Mouse (Mus musculus): ENCODE data around the gene Apobr. TPM values are rescaled to one million over a fixed set of nuclear protein-coding genes. Genes with fewer than 3 reads are reported as not detected.

The Apobr gene
- total and polyA plus RNA-seq, 3 experiments: 0.23 to 5.4 TPM; not detected in 1

DNA sequence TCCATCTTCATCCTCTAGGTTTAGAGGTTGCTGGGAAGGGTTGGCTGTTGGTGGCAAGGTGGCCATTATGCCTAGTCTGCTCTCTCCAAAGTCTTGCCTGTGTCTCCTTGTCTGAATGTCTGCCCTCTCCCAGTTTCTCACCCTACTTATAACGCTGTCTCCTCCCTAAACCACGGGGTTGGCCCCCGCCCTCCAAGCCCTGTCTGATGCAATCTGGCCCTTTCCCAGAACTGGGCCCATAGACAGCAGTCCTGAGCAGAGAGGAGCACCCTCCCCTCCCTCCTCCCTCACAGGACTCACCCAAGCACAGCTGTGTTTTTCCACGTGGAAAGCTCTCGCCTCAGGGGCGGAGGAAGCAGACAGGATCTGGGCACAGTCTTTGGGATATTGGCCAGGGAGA is 40.6 kb downstream of the Apobr start (continued):
- TF ChIP-seq BHLHE40 (IDR thresholded peaks at IDR 0.05; ENCODE audit: borderline replicate concordance, low read depth, low read length) (no peak), ZC3H11A (IDR thresholded peaks at IDR 0.05; ENCODE audit: low read depth, low read length) (no peak)

DNA sequence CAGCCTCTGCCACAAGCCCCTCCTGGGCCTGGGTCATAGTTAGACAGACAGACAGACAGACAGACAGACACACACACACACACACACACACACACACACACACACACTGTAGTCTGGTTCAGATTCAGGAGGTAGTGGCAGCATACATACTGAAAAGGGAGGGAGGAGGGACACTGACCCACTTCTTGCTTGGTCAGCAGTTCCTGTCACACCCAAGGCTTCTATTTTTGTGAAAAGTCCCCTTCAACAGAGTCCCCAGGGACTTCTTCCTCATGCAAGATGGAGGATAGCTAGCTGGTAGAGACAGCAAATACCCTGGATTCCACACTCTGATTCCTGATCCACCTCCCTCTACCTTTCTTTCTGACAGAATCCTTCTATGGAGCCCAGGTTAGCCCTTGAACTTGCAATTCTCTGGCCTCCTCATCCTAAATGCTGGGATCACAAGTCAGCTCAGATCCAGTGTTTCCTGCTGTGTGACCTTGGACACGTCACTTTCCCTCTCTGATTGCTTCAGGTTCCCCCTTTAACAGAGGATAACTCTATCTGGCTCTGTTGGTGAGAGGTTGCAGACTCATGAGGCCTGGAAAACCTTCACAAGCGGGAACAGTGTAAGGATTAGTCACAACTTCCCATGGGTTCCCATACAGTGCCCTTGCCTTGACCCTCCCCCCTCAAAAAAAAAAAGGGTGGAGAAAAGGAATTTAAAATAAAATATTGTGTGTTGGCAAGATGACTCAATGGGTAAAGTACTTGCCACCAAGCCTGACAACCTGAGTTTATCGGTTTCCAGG is 41.3 kb downstream of the Apobr start:
- Histone ChIP-seq H3K79me2 (ENCODE audit: control insufficient read depth, insufficient read depth, low read length, poor library complexity) (no peaks in the 10 kb centered on the region), H3K9ac (ENCODE audit: control insufficient read depth, low read depth, low read length, poor library complexity, severe bottlenecking) (peak overlapping the region; percentile 56), H3K36me3 (ENCODE audit: control insufficient read depth in 1 of 2, insufficient read depth in 2 of 2, low read length in 2 of 2) (peaks cover 0 to 40% of the 10 kb centered on the region in 2 experiments; a peak in 2 of 4 replicates), H3K9me3 (replicated peaks; ENCODE audit: insufficient read depth, low read length) (no peaks in the 10 kb centered on the region), H3K27ac (ENCODE audit: control insufficient read depth, low read depth, low read length) (peak overlapping the region; percentile 42), H3K4me3 (ENCODE audit: control insufficient read depth in 1 of 2, insufficient read depth in 1 of 2, low read depth in 2 of 2, low read length in 2 of 2) (peak overlapping the region in 1 of 2 experiments; percentile 27; a peak in 1 of 4 replicates), H3K27me3 (ENCODE audit: control insufficient read depth in 1 of 2, insufficient read depth in 2 of 2, low read length in 2 of 2) (no peaks in the 10 kb centered on the region), H3K4me1 (ENCODE audit: control insufficient read depth in 1 of 2, insufficient read depth in 2 of 2, low read length in 2 of 2) (peaks cover 23 to 52% of the 10 kb centered on the region in 2 experiments)
- TF ChIP-seq MAFK (IDR thresholded peaks at IDR 0.05; ENCODE audit: borderline replicate concordance, low read depth, low read length): peak; percentile 25; the same call in 1 of the 2 replicates
- no peak for TF ChIP-seq GABPA (IDR thresholded peaks at IDR 0.05; ENCODE audit: low read depth, low read length)
- no peak for DNase-seq (ENCODE audit: low read depth, low spot score)

DNA sequence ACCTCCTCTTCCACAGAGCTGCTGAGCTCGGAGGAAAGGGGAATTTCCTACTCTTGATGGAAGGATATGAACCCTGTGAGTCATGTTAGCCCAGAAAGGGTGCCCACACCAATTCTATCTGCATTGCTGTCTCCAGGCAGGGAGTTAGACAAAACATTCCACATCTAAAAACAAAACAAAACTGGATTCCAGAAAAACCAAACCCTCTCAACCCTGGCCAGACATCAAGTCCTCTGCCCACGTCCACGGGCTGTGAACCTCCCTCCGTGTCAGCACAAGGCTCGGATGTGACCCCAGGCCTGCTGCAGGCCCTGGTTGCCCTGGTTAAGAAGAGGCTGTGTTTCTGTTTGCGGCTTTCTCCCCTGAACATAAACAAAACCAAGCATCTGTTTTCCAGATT is 43.4 kb downstream of the Apobr start:
- H3K4me3 ChIP-seq (ENCODE audit: control insufficient read depth in 1 of 2, insufficient read depth in 1 of 2, low read depth in 2 of 2, low read length in 2 of 2): no peak overlapping the region
- no peak overlapping the region for H3K9ac ChIP-seq (ENCODE audit: control insufficient read depth, low read depth, low read length, poor library complexity, severe bottlenecking)
- H3K79me2 ChIP-seq (ENCODE audit: control insufficient read depth, insufficient read depth, low read length, poor library complexity): no peaks in the 10 kb centered on the region
- peaks cover 30 to 46% of the 10 kb centered on the region in 2 experiments for H3K4me1 ChIP-seq (ENCODE audit: control insufficient read depth in 1 of 2, insufficient read depth in 2 of 2, low read length in 2 of 2)
- H3K36me3 ChIP-seq (ENCODE audit: control insufficient read depth in 1 of 2, insufficient read depth in 2 of 2, low read length in 2 of 2): peaks cover 0 to 32% of the 10 kb centered on the region in 2 experiments; a peak in 2 of 4 replicates
- no peaks in the 10 kb centered on the region for H3K9me3 ChIP-seq (replicated peaks; ENCODE audit: insufficient read depth, low read length)
- H3K27me3 ChIP-seq (ENCODE audit: control insufficient read depth in 1 of 2, insufficient read depth in 2 of 2, low read length in 2 of 2): no peaks in the 10 kb centered on the region
- H3K27ac ChIP-seq (ENCODE audit: control insufficient read depth, low read depth, low read length): no peak overlapping the region
- TF ChIP-seq MXI1 (IDR thresholded peaks at IDR 0.05; ENCODE audit: low read depth, low read length): no peak
- no peak for TF ChIP-seq ZNF384 (IDR thresholded peaks at IDR 0.05; ENCODE audit: low read depth, low read length)
- TF ChIP-seq GATA1 (IDR thresholded peaks at IDR 0.05; ENCODE audit: low read depth, low read length): no peak
- TF ChIP-seq TBP (IDR thresholded peaks at IDR 0.05; ENCODE audit: low read depth, low read length): no peak
- TF ChIP-seq CHD2 (IDR thresholded peaks at IDR 0.05; ENCODE audit: low read length): no peak
- no peak for TF ChIP-seq ETS1 (IDR thresholded peaks at IDR 0.05; ENCODE audit: low read depth, low read length)
- TF ChIP-seq POLR2AphosphoS5 (IDR thresholded peaks at IDR 0.05; ENCODE audit: borderline replicate concordance, low read depth, low read length): no peak
- no peak for TF ChIP-seq BHLHE40 (IDR thresholded peaks at IDR 0.05; ENCODE audit: borderline replicate concordance, low read depth, low read length)
- no peak for TF ChIP-seq MAFK (IDR thresholded peaks at IDR 0.05; ENCODE audit: borderline replicate concordance, low read depth, low read length)
- TF ChIP-seq POLR2A (IDR thresholded peaks at IDR 0.05; ENCODE audit: control insufficient read depth in 1 of 2, insufficient read depth in 1 of 2, low read depth in 1 of 2, low read length in 2 of 2, poor library complexity in 1 of 2): no peak
- no peak for TF ChIP-seq RAD21 (IDR thresholded peaks at IDR 0.05; ENCODE audit: low read depth, low read length)
- TF ChIP-seq ZC3H11A (IDR thresholded peaks at IDR 0.05; ENCODE audit: low read depth, low read length): no peak
- no peak for TF ChIP-seq POLR2AphosphoS2 (IDR thresholded peaks at IDR 0.05; ENCODE audit: low read length)
- no peak for TF ChIP-seq SIN3A (IDR thresholded peaks at IDR 0.05; ENCODE audit: low read length)
- no peak for TF ChIP-seq USF1 (IDR thresholded peaks at IDR 0.05; ENCODE audit: low read depth, low read length)
- TF ChIP-seq MYC (IDR thresholded peaks at IDR 0.05; ENCODE audit: low read depth, low read length): no peak
- no peak for TF ChIP-seq KAT2A (conservative IDR thresholded peaks at IDR 0.05; ENCODE audit: low read depth, low read length)
- TF ChIP-seq MYB (IDR thresholded peaks at IDR 0.05; ENCODE audit: low read depth, low read length): no peak
- TF ChIP-seq TCF12 (IDR thresholded peaks at IDR 0.05; ENCODE audit: low read depth, low read length): no peak
- no peak for TF ChIP-seq ZMIZ1 (IDR thresholded peaks at IDR 0.05; ENCODE audit: low read depth, low read length)
- no peak for DNase-seq (ENCODE audit: low read depth, low spot score)
